Mouse (Mus musculus) spleen, adult 2 months (tissue): ENCODE results near the gene Mrps18a.

ENCODE experiments used
- CTCF ChIP-seq: fragments of 200-500 bp; IDR thresholded peaks from 2 replicates; pipeline ENCODE4 v1.5.1; 2011; ENCODE audit warnings: mild to moderate bottlenecking, inconsistent platforms; ENCODE audit not compliant: insufficient read depth, insufficient read length, insufficient replicate concordance; ENCODE audit errors: extremely low read depth
- POLR2A ChIP-seq: fragments of 200-500 bp; IDR thresholded peaks from 2 replicates; pipeline ENCODE4 v1.6.1; 2011; ENCODE audit warnings: low read depth, low read length, inconsistent platforms

DNA sequence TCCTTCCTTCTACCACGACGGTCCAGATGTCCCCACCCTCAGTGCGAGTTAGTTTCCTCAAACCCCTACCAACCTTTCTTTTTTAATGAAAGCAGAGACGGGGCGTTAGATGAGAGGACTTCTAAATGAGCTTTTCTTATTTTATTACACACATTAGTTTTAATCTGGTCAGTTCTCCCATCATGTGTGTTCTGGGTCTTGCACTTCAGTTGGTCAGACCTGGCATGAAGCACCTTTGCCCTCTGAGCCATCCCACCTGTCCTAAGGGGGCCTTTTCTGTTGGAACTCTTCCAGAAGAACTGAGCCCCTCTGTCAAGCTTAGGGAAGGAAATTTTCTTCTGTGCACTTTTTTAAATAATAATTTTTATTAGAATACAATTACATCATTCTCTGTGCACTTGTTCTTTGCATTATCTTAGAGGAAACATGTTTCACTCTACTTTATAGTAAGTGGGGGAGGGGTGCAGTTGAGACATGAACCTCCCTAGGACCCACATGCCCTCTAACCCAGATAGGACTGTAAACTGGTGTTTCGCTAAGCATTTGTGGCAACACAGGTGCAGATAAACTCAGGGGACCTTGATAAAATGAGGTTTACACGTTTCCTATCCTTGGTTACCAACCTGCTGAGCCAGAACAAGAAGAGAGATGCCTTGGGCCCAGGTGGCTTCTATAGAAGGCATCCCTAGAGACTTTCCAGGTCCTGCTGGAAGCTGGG, 36.2 kb upstream of the Mrps18a start:
- TF ChIP-seq CTCF (no peak), POLR2A (no peak)
